Mouse (Mus musculus) hematopoietic multipotent progenitor cell, adult 10-12 weeks (in vitro differentiated cells): ENCODE data around the gene Plekha4. TPM values are rescaled to one million over a fixed set of nuclear protein-coding genes. Genes with fewer than 3 reads are reported as not detected.

Experiments
- polyA plus RNA-seq: library from polyadenylated mRNA; stranded (reverse); fragments of >175 nt; gene quantifications from 2 replicates; pipeline ENCODE4 v1.2.3, GENCODE M21; 2012; ENCODE audit warnings: low replicate concordance

Gene Plekha4
- polyA plus RNA-seq, result 0.77 and 1.2 TPM in 2 replicates

DNA sequence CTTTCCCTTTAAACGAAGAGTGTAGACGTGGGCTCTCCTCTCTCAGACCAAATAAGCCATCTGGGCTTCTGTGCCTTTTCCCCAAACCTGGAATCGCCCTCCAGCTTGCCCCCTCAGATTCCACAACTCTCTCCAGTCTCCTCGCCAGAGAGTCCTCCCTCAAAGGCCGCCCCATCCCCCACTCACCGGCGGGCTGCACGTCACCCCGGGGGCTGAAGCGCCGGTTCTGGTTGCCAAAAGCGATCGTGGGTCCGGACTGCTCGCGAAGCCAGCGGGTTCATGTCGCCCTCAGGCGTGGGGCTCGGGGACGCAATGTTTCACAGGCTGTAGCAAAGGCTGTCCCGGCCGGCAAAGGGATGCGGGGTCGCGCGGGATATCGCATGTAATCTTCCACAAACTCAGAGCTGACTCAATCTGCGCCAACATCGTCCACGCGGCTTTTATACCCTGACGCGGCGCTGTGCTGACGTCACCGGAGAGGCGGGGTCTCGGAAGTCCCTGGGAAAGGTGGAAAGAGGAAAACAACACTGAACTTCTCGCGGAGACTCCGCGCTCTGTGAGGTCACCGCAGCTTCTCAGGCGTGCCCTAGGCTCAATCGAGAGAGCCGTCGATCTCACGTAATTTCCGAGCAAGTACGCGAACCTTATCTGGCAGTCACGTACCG is at the start of gene Plekha4, which contains the start of gene Ppp1r15a:
Gene Plekha4 (plus strand): TSS at position 522 of the 665 bp plus-strand sequence.
Gene Ppp1r15a (minus strand): TSS at position 460 of the 665 bp plus-strand sequence.

GRCm38 (mm10) chr7:45481374-45481927 is 44.7 kb upstream of the Plekha4 start, which contains the start of gene Tulp2:
Gene Tulp2, plus strand, starts transcription at chr7:45481877.

DNA sequence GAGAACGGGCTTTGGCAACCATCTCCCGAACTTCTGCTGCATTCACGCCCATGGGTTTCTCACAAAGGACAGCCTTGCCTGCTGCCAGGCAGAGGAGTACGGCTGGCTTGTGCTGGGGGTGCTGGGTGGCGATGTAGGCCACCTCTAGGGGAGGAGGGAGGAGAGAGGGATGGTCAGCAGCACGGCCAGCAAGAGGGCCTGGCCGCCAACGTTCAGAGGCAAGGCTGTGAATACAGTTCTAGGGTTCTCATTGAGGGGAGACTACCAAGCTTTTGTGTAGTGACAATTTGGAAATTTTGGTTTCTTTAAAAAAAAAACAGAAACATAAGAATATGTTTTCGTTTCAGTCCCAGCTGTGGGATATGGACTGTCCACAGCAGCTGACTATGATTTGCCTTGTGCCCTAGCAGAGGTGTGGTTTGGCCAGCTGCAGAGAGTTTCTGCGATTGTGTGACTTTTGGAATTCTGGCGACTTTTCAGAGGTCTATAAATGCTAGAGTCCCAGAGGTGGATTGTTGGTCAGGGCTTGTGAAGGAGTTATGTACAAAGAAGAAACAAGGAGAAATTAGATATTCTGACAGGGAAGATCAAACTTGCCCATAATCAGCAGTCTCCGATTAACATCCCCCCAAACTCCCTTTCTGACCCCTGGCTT is 39.2 kb upstream of the Plekha4 start, which contains the start of gene Gm45808:
Gene Gm45808 (minus strand): TSS at position 51 of the 655 bp plus-strand sequence.

DNA sequence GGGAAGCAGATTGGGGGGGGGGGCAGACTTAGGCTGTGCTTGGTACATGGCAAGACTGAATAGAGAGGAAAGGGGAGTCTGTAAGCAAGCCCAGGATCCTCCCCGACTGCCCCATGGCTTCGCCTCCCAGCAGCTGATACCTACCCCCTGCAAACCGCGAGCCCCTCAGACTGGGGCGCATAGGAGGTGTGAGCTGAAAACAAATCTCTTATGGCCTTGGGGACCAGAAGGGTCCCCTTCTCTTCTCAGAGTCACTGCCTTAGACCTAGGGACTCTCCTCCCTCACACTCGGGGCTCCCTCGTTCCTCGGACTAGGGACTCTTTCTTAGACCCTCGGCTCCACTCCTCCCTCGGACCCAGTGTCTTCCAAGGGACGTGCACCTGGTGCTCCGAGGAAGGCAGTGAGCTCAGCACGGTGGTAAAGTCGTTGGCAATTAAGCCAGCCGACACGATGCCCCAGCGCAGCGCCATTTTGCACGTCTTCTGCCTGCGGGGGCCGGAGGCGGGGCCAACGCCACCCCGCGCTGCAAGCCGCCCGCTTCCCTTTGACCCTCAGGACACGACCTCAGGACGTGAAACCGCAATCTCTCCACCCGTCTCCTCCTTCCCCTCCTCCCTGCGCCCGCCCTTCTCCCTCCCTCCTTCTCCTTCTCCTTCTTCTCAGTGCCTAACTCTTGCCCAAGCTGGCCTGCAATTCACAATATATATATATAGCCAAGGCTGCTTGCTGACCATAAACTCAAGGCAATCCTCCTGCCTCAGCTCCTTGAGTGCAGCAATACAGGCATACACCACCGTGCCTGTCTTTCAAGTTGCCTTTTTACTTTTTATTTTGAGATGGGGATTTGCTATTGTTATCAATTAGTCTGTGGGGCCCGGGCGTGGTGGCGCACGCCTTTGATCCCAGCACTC is 37.6 kb upstream of the Plekha4 start, which contains the start of gene Dhdh:
Gene Dhdh (minus strand): TSS at position 513 of the 912 bp plus-strand sequence.

GRCm38 (mm10) chr7:45509912-45510787 is 16.0 kb upstream of the Plekha4 start, which contains the start of gene Nucb1:
Gene Nucb1, minus strand, starts transcription at chr7:45510406.

DNA sequence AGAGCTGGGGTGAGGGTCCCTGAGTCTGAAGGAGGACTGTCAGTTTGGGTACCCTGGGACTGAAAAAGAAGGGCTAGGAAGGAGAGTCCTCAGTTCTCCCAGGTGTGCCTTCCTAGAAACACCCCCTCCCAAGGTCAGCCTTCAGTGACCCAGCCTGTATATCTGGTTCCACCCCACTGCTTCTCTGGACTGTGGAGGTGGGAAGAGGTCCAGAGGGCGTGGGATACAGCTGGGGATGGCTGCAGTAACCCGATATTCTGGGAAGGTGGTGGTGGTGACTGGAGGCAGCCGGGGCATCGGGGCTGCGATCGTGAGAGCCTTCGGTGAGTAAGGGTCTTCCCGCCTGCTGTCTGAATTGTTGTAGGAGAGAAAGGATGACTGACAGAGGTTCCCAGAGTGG is 28.6 kb downstream of the Plekha4 start, which contains the start of gene Hsd17b14:
Gene Hsd17b14 (plus strand): TSS at position 150 of the 400 bp plus-strand sequence.

GRCm38 (mm10) chr7:45570103-45570741 is 44.1 kb downstream of the Plekha4 start, which contains the start of gene Bcat2:
Gene Bcat2, plus strand, starts transcription at chr7:45570153.

Other genes starting within 250 kb of the Plekha4 start
- 0.34 and 0.58 TPM in 2 replicates for gene Slc6a21, start 248.8 kb upstream of the Plekha4 start, polyA plus RNA-seq
- gene Trpm4, start 192.6 kb upstream of the Plekha4 start, polyA plus RNA-seq, result 6.9 and 12.1 TPM in 2 replicates
- gene Hrc, start 191.0 kb upstream of the Plekha4 start, polyA plus RNA-seq, result not detected in 2 replicates
- gene Ppfia3, start 159.3 kb upstream of the Plekha4 start, polyA plus RNA-seq, result 0.28 and 2.0 TPM in 2 replicates
- gene Lin7b, start 155.7 kb upstream of the Plekha4 start, polyA plus RNA-seq, result 0.53 TPM in 1 of 2 replicates, not detected in the other
- gene Snrnp70, start 130.6 kb upstream of the Plekha4 start, polyA plus RNA-seq, result 628 and 1,029 TPM in 2 replicates
- not detected in 2 replicates for gene Kcna7, start 120.7 kb upstream of the Plekha4 start, polyA plus RNA-seq
- gene Ntf5, start 112.6 kb upstream of the Plekha4 start, polyA plus RNA-seq, result 0.08 and 0.28 TPM in 2 replicates
- not detected in 2 replicates for gene Lhb, start 105.5 kb upstream of the Plekha4 start, polyA plus RNA-seq
- gene Gys1, start 91.5 kb upstream of the Plekha4 start, polyA plus RNA-seq, result 15.9 and 25.8 TPM in 2 replicates
- 87.7 and 154 TPM in 2 replicates for gene Ruvbl2, start 88.2 kb upstream of the Plekha4 start, polyA plus RNA-seq
- gene Ftl1, start 66.4 kb upstream of the Plekha4 start, polyA plus RNA-seq, result 6,376 and 13,145 TPM in 2 replicates
- 173 and 185 TPM in 2 replicates for gene Bax, start 59.4 kb upstream of the Plekha4 start, polyA plus RNA-seq
- gene Tulp2, start 44.5 kb upstream of the Plekha4 start, polyA plus RNA-seq, result not detected in 2 replicates
- not detected in 2 replicates for gene Gm45808, start 39.5 kb upstream of the Plekha4 start, polyA plus RNA-seq
- gene Dhdh, start 37.5 kb upstream of the Plekha4 start, polyA plus RNA-seq, result 0.81 and 2.1 TPM in 2 replicates
- gene Nucb1, start 15.9 kb upstream of the Plekha4 start, polyA plus RNA-seq, result 224 and 245 TPM in 2 replicates
- gene Ppp1r15a, start 62 bp upstream of the Plekha4 start, polyA plus RNA-seq, result 60.5 and 214 TPM in 2 replicates
- 0.28 and 0.90 TPM in 2 replicates for gene Hsd17b14, start 28.6 kb downstream of the Plekha4 start, polyA plus RNA-seq
- gene Bcat2, start 43.8 kb downstream of the Plekha4 start, polyA plus RNA-seq, result 14.0 and 38.4 TPM in 2 replicates
- 0.17 TPM in 1 of 2 replicates, not detected in the other for gene Fgf21, start 89.2 kb downstream of the Plekha4 start, polyA plus RNA-seq
- 0.18 and 0.93 TPM in 2 replicates for gene Fut1, start 91.0 kb downstream of the Plekha4 start, polyA plus RNA-seq
- gene Izumo1, start 95.5 kb downstream of the Plekha4 start, polyA plus RNA-seq, result 0.25 and 0.31 TPM in 2 replicates
- gene Rasip1, start 101.2 kb downstream of the Plekha4 start, polyA plus RNA-seq, result 3.0 and 3.6 TPM in 2 replicates
- 0.20 and 0.42 TPM in 2 replicates for gene Mamstr, start 113.6 kb downstream of the Plekha4 start, polyA plus RNA-seq
- gene Fut2, start 140.1 kb downstream of the Plekha4 start, polyA plus RNA-seq, result not detected in 2 replicates
- 1.4 and 3.5 TPM in 2 replicates for gene Ntn5, start 157.7 kb downstream of the Plekha4 start, polyA plus RNA-seq
- gene Sec1, start 168.1 kb downstream of the Plekha4 start, polyA plus RNA-seq, result 0.18 and 0.44 TPM in 2 replicates
- gene Car11, start 173.5 kb downstream of the Plekha4 start, polyA plus RNA-seq, result 1.5 and 3.9 TPM in 2 replicates
- 18.0 and 48.2 TPM in 2 replicates for gene Dbp, start 178.8 kb downstream of the Plekha4 start, polyA plus RNA-seq
- gene Rpl18, start 189.1 kb downstream of the Plekha4 start, polyA plus RNA-seq, result 7,990 and 13,125 TPM in 2 replicates
- 102 and 136 TPM in 2 replicates for gene Sphk2, start 191.7 kb downstream of the Plekha4 start, polyA plus RNA-seq
- 0.07 and 0.22 TPM in 2 replicates for gene Fam83e, start 194.9 kb downstream of the Plekha4 start, polyA plus RNA-seq
- not detected in 2 replicates for gene Spaca4, start 199.5 kb downstream of the Plekha4 start, polyA plus RNA-seq